Mouse (Mus musculus): Measurements from ENCODE around the gene Ado.

Gene Ado

GRCm38 (mm10) chr10:67536621-67537141 lies 12.1 kb downstream of the Ado start:
- peak in 1 of 2 experiments; percentile 19 for DNase-seq (ENCODE audit: low spot score in 2 of 2)

DNA sequence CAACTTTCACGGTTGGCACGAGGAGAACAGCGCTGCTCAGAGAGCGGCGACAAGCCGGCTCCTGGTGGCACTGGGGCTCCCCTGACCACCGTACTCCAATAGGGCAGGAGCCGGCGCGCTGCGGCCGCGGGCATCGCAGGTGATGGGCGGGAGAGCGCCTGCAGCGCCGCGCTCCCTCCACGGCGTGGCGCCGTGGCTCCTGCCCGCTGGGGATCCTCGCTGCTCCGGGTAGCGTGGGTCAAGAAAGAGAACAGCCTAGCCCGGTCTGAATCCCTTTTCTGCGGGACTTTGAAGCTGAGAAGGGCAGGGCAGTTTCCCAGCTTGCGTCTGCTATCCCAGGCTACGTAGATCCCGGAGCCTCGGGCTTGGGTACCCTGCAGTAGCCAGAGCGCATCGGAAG lies 12.8 kb downstream of the Ado start:
- DNase-seq (ENCODE audit: low spot score in 2 of 2), result peak; percentile 50 to 63

DNA sequence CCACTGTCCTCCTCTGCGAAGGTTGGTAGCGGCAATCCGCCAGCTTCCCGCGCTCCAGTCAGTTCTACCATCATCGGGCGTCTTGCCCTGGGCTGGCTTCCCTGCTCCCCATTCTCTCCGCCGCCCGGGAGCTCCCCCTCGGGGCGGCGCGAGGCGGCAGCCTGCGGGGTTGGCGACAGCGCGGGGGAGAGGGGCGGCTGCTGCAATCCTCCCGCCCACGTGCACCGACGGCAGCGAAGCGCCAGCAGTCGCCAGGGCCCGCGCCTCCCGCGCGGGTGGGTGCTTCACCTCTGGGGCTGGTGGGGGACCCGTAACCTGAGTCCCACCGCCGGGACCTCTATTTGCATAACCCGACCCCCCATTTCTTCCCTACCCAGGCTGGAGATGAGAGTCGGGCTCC lies 13.5 kb downstream of the Ado start, which contains the start of gene Egr2:
Gene Egr2 (plus strand): TSS at position 220 of the 400 bp plus-strand sequence.
- DNase-seq (ENCODE audit: low spot score in 2 of 2), result no peak

GRCm38 (mm10) chr10:67529769-67530168 lies 19.0 kb downstream of the Ado start:
- no peak for DNase-seq (ENCODE audit: low spot score in 2 of 2)

DNA sequence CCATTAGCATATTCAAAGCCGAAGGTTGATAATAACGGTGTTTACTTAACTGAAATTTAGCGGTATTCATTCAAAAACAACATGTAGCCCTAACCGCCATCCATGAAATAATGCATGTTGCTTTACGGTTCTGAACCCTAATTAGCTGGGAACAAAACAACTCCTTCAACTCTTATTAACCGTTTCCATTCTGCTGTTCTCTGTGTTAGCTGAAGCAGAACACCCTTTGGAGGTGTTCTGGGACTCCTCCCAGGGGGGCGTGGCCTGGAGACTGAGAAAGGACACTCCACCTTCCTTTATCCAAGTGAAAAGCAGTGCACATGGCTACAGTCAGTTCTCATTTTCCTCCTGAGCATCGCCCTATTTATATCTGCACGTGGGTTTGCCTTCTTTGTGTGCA lies 22.3 kb downstream of the Ado start:
- no peak for DNase-seq (ENCODE audit: low spot score in 2 of 2)

GRCm38 (mm10) chr10:67524694-67525093 lies 24.1 kb downstream of the Ado start:
- no peak for DNase-seq (ENCODE audit: low spot score in 2 of 2)

GRCm38 (mm10) chr10:67524130-67524529 lies 24.6 kb downstream of the Ado start:
- no peak for DNase-seq (ENCODE audit: low spot score in 2 of 2)

DNA sequence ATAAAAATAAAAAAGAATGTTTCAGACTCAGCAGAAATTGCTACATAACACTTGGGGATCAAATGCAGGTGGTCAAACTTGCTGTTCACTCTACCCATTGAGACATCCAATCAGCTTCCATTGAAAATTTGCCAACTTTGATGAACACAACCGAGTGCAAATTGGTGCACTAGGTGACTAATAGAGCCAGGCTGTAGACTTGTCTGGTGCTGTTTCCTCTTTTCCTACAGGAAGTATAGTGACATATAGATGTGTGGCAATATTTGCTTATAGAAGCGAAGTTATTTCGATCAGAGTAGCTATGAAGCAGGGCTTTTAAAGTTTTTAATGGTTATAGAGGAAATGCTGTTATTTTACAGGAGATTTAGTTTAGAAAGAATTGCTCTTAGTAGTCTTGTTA lies 30.0 kb downstream of the Ado start:
- no peak for DNase-seq (ENCODE audit: low spot score in 2 of 2)

DNA sequence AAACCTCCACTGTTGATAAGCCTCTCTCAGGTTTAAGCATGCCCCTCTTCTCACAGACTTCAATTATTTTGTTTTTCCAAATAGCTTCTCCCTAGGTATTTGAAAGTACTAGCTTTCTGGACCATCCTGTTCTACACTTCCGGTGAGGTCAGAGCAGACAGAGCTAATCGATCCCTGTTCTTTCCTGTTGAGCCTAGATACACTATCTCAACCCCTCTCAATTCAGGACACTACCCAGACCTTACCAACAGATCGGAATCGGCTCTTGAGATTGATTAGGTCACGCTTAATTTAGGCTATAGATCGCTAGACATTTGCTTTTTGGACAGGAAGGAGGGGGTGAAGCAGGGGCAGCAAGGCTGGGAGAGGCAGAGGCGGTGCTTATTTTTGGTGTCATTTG lies 35.9 kb downstream of the Ado start:
- DNase-seq (ENCODE audit: low spot score in 2 of 2), result no peak

- no peak for DNase-seq (ENCODE audit: low spot score in 2 of 2)
These were observed 36.5 kb downstream of the Ado start for GRCm38 (mm10) chr10:67512211-67512610.

- DNase-seq (ENCODE audit: low spot score in 2 of 2), result no peak
These were observed 43.5 kb downstream of the Ado start for GRCm38 (mm10) chr10:67505248-67505647.

DNA sequence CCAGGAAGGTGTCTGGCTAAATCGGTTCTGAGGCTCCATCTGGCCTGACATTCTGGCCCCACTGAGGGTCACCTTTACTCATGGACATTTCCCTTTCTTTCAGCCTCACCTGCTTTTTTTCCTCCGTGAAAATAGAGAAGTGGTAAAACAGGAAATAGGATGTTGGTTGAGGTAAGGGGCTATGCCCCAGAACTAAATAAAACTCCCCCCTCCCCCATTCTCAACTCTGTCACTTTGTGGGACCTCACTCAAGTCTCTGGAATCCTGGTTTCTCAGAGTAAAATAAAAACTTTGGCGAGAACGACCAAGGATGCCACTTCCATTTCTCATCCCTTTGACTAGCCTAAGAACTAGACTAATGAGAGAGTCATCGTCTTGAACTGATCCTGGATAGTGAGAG lies 44.7 kb downstream of the Ado start:
- no peak for DNase-seq (ENCODE audit: low spot score in 2 of 2)

- DNase-seq (ENCODE audit: low spot score in 2 of 2), result no peak
These were observed 45.3 kb downstream of the Ado start for GRCm38 (mm10) chr10:67503320-67503995.

GRCm38 (mm10) chr10:67497951-67498350 lies 50.8 kb downstream of the Ado start:
- no peak for DNase-seq (ENCODE audit: low spot score in 2 of 2)

DNA sequence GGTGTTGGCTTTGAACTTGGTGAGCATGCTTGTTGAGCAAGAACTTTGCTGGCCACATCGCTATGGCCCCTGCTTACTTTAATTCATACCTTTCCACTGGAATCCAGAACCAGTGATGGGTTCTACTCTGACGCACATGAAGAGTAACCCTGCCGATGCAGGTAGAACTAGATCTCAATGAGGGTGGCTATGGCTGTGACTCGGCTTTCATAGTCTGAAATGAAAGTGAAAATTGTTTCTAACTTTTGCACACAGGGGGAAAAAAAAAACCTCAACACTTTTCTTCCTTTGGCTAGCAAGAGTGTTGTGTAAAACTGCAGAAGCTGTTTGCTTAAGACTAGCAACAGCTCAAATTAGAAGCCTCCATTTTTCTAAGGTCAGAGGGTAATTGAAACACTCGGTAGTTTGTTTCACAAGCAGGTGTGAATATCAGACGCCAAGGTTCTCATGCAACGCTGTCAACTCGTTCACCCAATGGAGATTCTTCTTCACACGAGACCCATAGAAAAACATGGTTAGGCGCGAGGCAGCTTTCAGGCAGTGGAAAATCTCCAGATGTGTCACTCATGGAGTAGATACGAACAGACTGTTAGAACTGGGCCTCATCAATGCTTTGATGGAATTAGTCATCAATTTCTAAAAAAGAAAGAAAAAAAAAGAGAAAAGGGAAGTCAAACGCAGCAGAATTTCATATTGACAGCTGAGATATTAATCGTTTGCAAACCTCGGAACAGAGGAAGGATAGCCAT lies 51.4 kb downstream of the Ado start:
- no peak for DNase-seq (ENCODE audit: low spot score in 2 of 2)
